Mouse (Mus musculus): Measurements from ENCODE around the gene Slc17a5. TPM values are rescaled to one million over a fixed set of nuclear protein-coding genes. Genes with fewer than 3 reads are reported as not detected.

Gene Slc17a5
- polyA plus RNA-seq, 1 experiment from 2014 or later, result 16.6 TPM

Other genes starting within 250 kb of the Slc17a5 start
- not detected in 2 replicates for gene Gsta2, start 232.3 kb downstream of the Slc17a5 start, polyA plus RNA-seq (2015; fragmentation: Nextera tagmentation; extraction: Ambion mirVana)
- 1.9 and 3.8 TPM in 2 replicates for gene Dppa5a, start 219.9 kb downstream of the Slc17a5 start, polyA plus RNA-seq (2015; fragmentation: Nextera tagmentation; extraction: Ambion mirVana)
- gene Ooep, start 209.3 kb downstream of the Slc17a5 start, polyA plus RNA-seq (2015; fragmentation: Nextera tagmentation; extraction: Ambion mirVana), result 2.4 and 4.0 TPM in 2 replicates
- gene Ddx43, start 192.3 kb downstream of the Slc17a5 start, polyA plus RNA-seq (2015; fragmentation: Nextera tagmentation; extraction: Ambion mirVana), result 0.25 and 0.30 TPM in 2 replicates
- 0.54 and 0.84 TPM in 2 replicates for gene Cgas, start 144.8 kb downstream of the Slc17a5 start, polyA plus RNA-seq (2015; fragmentation: Nextera tagmentation; extraction: Ambion mirVana)
- gene Mto1, start 139.8 kb downstream of the Slc17a5 start, polyA plus RNA-seq (2015; fragmentation: Nextera tagmentation; extraction: Ambion mirVana), result 30.7 and 31.1 TPM in 2 replicates
- gene Gm17324, start 139.3 kb downstream of the Slc17a5 start, polyA plus RNA-seq (2015; fragmentation: Nextera tagmentation; extraction: Ambion mirVana), result 1.0 and 1.3 TPM in 2 replicates
- 3,742 and 4,125 TPM in 2 replicates for gene Eef1a1, start 98.9 kb downstream of the Slc17a5 start, polyA plus RNA-seq (2015; fragmentation: Nextera tagmentation; extraction: Ambion mirVana)
- 1.1 and 1.5 TPM in 2 replicates for gene Cd109, start 27.5 kb upstream of the Slc17a5 start, polyA plus RNA-seq (2015; fragmentation: Nextera tagmentation; extraction: Ambion mirVana)